Mouse (Mus musculus) G1E (cell line): ENCODE results near the gene Myo5a.

Experiments
- CTCF ChIP-seq: IDR thresholded peaks from 2 replicates; pipeline ENCODE4 v1.5.1; 2012; ENCODE audit warnings: low read depth, low read length, inconsistent platforms, mixed read lengths
- GATA1 ChIP-seq: IDR thresholded peaks from 2 replicates; pipeline ENCODE4 v1.6.1; 2012; ENCODE audit warnings: borderline replicate concordance, low read length, inconsistent platforms, mixed read lengths
- TAL1 ChIP-seq: conservative IDR thresholded peaks from 2 replicates; pipeline ENCODE4 v1.6.1; 2012; ENCODE audit warnings: low read depth, low read length, inconsistent platforms, mixed read lengths

DNA sequence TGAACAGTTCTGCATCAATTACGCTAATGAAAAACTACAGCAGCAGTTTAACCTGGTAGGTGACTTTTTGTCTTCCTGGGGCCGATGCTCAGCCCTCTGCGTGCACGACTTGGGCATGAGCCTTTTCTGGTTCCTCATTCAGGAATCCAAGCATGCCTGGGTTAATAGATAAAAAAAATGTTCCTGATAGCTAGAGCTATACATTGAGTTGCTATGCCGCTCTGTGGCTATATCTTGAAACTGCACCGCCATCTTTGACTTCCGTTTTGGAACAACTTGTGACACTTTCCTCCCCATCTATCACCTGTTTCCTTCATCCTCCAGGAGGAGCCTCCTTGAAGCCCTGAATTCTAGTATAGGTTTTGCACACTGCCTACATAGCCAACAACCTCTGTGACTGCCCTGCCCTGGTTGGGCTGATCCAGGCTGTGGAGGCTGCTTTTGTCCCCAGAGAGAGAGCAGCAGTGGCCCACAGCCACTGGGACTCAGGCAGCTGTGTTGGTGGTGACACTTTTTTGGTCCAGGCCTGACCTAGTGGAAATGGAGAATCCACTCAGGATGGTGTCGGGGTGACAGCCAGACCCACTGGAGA, 191.5 kb downstream of the Myo5a start:
- TF ChIP-seq GATA1: no peak
- no peak for TF ChIP-seq CTCF
- no peak for TF ChIP-seq TAL1
